Mouse (Mus musculus): Measurements from ENCODE around the gene 1700012B07Rik.

The 1700012B07Rik gene

GRCm38 (mm10) chr11:109846343-109846742, 18.5 kb upstream of the 1700012B07Rik start:
- DNase-seq (ENCODE audit: low spot score): no peak

DNA sequence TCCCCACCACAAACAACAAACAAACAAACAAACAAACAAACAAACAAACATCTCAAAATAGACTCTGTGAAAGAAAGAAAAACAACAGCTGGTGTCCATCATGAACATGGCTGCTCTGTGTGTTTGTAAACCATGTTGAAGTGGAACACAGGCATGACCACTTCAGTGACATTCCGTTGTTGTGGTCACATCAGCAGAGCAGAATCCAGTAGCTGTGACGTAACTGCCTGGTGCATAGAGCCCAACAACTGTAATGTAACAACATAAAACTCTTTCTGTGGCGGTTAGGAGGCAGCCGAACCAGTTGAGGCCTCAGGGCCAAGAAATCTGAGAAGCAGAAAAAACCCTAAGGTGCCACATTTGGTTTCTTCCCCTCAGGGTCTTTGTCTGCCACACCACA, 17.8 kb upstream of the 1700012B07Rik start:
- no peak for DNase-seq (ENCODE audit: low spot score)

DNA sequence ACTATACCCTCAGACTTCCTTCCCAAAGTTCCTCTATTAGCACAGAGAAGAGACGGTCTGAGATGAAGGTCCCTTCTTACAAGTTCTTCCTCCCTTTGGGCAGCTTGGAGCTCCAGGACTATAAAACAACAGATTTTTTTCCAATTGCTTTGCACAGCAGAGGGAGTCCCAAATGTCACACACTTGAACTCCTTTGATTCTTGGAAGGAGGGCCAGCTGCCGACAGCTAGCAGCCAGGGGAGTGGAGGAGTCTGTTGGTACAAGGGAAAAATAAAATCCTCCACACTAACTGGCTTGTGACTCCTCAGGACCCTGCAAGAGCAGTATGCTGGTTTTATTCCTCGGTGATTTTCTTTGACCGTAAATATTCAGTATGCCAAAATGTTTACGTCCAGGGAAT, 16.6 kb upstream of the 1700012B07Rik start:
- no peak for DNase-seq (ENCODE audit: low spot score)

DNA sequence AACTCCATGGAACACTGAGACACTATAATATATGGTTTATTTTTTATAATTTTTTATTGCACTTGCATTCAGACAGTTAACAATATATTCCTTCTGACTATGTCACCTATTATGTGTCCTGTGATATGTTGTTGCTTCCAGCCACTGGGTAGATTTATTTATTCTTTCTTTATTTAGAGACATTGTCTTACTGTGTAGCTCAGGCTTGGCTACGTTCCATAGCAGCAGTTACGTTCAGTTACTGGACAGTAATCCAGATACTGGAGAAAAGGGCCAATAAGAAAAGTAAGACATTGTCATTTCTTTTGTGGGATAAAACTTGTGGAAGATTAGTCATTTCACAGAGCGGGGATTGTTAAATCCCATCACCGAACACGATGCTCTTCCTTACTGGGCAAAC, 2.5 kb upstream of the 1700012B07Rik start:
- DNase-seq (ENCODE audit: low spot score): no peak

GRCm38 (mm10) chr11:109822280-109822679, 5.6 kb downstream of the 1700012B07Rik start:
- DNase-seq (ENCODE audit: low spot score): no peak

DNA sequence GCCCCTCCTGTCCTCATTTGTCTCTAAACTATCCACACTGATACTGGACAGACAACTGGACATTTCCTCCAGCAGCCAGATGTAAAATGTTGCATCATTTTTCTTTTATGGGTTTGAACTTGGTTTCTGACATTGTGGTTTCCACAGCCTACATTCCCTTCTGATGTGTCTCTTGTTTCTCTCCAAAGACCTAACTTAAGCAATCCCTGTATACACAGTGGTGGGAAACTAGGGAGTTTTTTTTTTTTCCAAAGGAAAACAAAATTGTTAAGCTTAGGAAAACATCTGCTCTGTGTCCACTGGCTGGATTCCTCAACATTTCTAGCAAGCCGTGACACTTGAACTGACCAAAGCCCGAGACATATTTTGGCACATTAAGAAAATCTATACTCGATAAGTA, 10.4 kb downstream of the 1700012B07Rik start:
- no peak for DNase-seq (ENCODE audit: low spot score)

GRCm38 (mm10) chr11:109816911-109817310, 10.9 kb downstream of the 1700012B07Rik start:
- no peak for DNase-seq (ENCODE audit: low spot score)

DNA sequence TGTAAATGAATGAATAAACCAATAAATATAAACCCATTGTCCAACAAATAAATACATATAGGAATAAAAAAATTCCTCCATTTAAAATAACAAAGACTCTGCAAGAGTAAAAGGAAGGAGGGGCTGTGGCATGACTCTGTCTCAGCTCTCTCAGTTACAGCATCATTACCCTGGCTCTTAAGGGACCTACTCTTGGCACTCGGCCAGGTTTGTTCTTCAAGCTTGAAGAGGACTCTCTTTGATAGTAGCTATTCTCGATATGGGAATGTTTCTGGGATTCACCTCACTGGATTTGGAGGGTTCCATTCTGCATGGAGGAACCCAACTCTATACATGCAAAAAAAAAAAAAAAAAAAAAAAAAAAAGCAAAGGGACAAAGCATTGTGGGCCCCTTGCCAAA, 16.1 kb downstream of the 1700012B07Rik start:
- no peak for DNase-seq (ENCODE audit: low spot score)

DNA sequence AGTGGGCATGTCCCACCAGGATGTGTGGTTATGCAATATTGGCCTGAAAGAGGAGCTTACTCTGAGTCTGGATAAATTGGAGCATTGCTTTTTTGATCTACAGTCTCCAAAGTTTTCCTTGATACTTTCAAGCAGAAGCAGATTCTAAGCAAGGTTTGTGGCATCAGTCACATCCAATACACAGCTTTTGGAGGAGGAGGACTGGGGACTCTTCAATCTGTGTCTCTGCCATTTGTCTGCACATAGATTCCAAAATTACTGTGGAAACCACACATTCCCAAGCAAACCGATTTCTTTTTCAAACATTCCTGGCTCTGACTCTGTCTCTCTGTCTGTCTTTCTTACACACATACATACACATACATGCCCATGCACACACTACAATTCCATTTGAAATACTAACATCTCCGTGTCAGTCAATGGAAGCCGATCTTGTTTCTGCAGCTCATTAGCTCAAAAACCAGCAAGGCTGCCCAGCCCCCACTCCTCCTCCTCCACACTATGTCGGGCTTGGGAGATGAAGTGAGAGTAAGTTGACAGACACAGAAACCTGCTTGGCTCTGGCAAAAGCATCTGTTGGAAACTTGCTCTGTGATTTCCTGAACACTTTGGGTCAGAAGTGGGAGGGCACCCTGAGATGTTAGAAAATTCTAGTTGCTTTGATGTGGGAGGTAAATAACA, 18.5 kb downstream of the 1700012B07Rik start:
- DNase-seq (ENCODE audit: low spot score): no peak

GRCm38 (mm10) chr11:109801515-109801914, 26.3 kb downstream of the 1700012B07Rik start:
- no peak for DNase-seq (ENCODE audit: low spot score)

GRCm38 (mm10) chr11:109797531-109797930, 30.3 kb downstream of the 1700012B07Rik start:
- DNase-seq (ENCODE audit: low spot score): no peak

DNA sequence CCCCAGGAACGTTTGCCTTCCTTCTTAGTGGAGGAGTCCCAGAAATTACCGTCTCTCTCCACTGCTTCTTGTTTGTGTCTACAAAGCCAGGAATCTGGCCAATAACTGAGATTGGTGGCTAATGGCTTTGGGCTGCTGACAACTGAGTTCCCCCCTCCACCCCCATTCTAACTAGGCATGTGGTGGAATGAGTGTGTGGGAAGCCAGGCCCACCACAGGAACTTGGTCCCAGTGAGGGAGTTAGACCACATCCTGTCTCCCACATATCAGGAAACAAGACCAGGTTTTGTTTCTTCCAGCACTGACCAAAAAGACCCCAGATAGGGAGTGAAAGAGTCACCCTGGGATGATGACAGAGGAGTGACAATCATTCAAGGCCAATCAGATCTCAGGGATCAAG, 32.3 kb downstream of the 1700012B07Rik start:
- no peak for DNase-seq (ENCODE audit: low spot score)

- no peak for DNase-seq (ENCODE audit: low spot score)
These were observed 34.3 kb downstream of the 1700012B07Rik start for GRCm38 (mm10) chr11:109793578-109793977.

GRCm38 (mm10) chr11:109792401-109792997, 35.3 kb downstream of the 1700012B07Rik start:
- no peak for DNase-seq (ENCODE audit: low spot score)

DNA sequence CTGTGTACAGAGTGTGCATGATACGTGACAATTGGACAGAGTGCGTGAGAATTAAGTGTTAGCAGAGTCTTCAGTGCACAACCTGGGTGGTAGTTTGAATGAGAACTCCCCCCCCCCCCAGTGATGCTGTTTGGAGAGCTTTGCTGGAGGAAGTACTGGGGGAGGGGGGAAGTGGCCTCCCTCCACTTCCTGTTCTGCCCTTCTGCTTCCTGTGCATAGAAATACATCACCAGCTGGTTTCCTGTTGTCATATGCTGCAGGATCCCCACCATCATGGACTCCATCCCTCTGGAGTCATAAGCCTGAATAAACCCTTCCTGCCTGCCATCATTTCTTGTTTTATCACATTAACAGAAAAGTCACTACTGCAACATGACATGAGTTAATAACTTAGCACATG, 35.9 kb downstream of the 1700012B07Rik start:
- no peak for DNase-seq (ENCODE audit: low spot score)

- DNase-seq (ENCODE audit: low spot score): no peak
These were observed 37.6 kb downstream of the 1700012B07Rik start for GRCm38 (mm10) chr11:109790221-109790620.

- DNase-seq (ENCODE audit: low spot score): no peak
These were observed 42.5 kb downstream of the 1700012B07Rik start for GRCm38 (mm10) chr11:109785392-109785791.

- no peak for DNase-seq (ENCODE audit: low spot score)
These were observed 56.5 kb downstream of the 1700012B07Rik start for GRCm38 (mm10) chr11:109771381-109771780.

DNA sequence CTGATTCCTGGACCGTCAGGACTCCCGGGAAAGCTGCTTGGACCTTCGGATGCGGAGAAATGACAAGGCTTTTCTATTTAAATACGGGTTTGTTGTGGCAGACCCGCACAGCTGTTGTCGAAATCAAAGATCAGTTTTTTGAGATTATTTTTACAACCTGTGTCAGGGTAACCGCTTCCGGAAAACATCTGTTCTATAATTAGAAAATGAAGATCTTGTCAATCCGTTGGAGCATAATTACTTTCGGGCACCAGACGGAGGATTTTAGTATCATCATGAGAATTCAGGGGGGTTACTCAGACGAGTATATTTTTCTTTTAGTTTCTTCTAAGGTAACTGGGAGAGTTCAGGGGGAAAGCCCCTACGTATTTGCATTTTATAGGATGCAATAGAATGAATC, 57.7 kb downstream of the 1700012B07Rik start:
- no peak for DNase-seq (ENCODE audit: low spot score)

GRCm38 (mm10) chr11:109769091-109769490, 58.8 kb downstream of the 1700012B07Rik start:
- no peak for DNase-seq (ENCODE audit: low spot score)

- DNase-seq (ENCODE audit: low spot score): no peak
These were observed 67.8 kb downstream of the 1700012B07Rik start for GRCm38 (mm10) chr11:109760063-109760462.

GRCm38 (mm10) chr11:109758616-109759215, 69.1 kb downstream of the 1700012B07Rik start:
- no peak for DNase-seq (ENCODE audit: low spot score)

- DNase-seq (ENCODE audit: low spot score): no peak
These were observed 73.7 kb downstream of the 1700012B07Rik start for GRCm38 (mm10) chr11:109754105-109754602.

Measured in yolk sac, embryonic 10.5 days (tissue).